Mouse (Mus musculus): ENCODE results near the gene Bckdhb. TPM values are rescaled to one million over a fixed set of nuclear protein-coding genes. Genes with fewer than 3 reads are reported as not detected.

The Bckdhb gene
- total and polyA plus RNA-seq, 3 experiments, result 13.2 to 27.6 (median 24.2) TPM

GRCm38 (mm10) chr9:84019627-84020026, 94.7 kb downstream of the Bckdhb start:
- DNase-seq (ENCODE audit: low spot score), result no peak

GRCm38 (mm10) chr9:84021189-84021588, 96.2 kb downstream of the Bckdhb start:
- TF ChIP-seq TAL1 (conservative IDR thresholded peaks at IDR 0.05; ENCODE audit: low read depth, low read length), result no peak
- TF ChIP-seq POLR2AphosphoS5 (IDR thresholded peaks at IDR 0.05; ENCODE audit: insufficient replicate concordance, low read depth, low read length), result no peak
- TF ChIP-seq CTCF (IDR thresholded peaks at IDR 0.05; ENCODE audit: low read depth, low read length), result no peak
- TF ChIP-seq GATA2 (IDR thresholded peaks at IDR 0.05; ENCODE audit: borderline replicate concordance, low read depth, low read length), result no peak
- TF ChIP-seq GATA1 (IDR thresholded peaks at IDR 0.05; ENCODE audit: borderline replicate concordance, low read length), result no peak
- DNase-seq (ENCODE audit: low spot score) (no peak), ATAC-seq (ENCODE audit: extremely low read depth, insufficient number of reproducible peaks, low FRiP score, poor library complexity, severe bottlenecking) (no peak)
- no peak overlapping the region for H3K4me3 ChIP-seq (ENCODE audit: low read depth, low read length)
- H3K27me3 ChIP-seq (ENCODE audit: insufficient read depth, low read length), result no peaks in the 10 kb centered on the region
- H3K36me3 ChIP-seq (replicated peaks), result no peaks in the 10 kb centered on the region
- no peaks in the 10 kb centered on the region for H3K4me1 ChIP-seq (ENCODE audit: insufficient read depth, low read depth, low read length)
- H3K9me3 ChIP-seq (replicated peaks), result no peaks in the 10 kb centered on the region

More at GRCm38 (mm10) chr9:84019627-84020026, 94.7 kb downstream of the Bckdhb start:
- no peaks in the 10 kb centered on the region for H3K36me3 ChIP-seq (replicated peaks)
- no peaks in the 10 kb centered on the region for H3K4me1 ChIP-seq (ENCODE audit: insufficient read depth, low read depth, low read length)
- peak; percentile 68 for ATAC-seq (ENCODE audit: extremely low read depth, insufficient number of reproducible peaks, low FRiP score, poor library complexity, severe bottlenecking)
- H3K27me3 ChIP-seq (ENCODE audit: insufficient read depth, low read length), result no peaks in the 10 kb centered on the region
- H3K4me3 ChIP-seq (ENCODE audit: low read depth, low read length), result no peak overlapping the region
- no peaks in the 10 kb centered on the region for H3K9me3 ChIP-seq (replicated peaks)
- TF ChIP-seq CTCF (IDR thresholded peaks at IDR 0.05; ENCODE audit: low read depth, low read length), result 0 out of 2 replicates have a peak, but pooled peaks have one; percentile 12
- TF ChIP-seq GATA2 (IDR thresholded peaks at IDR 0.05; ENCODE audit: borderline replicate concordance, low read depth, low read length), result no peak

GRCm38 (mm10) chr9:84028120-84028519, 103.2 kb downstream of the Bckdhb start:
- DNase-seq (ENCODE audit: low spot score) (no peak), ATAC-seq (ENCODE audit: extremely low read depth, insufficient number of reproducible peaks, low FRiP score, poor library complexity, severe bottlenecking) (no peak)
- no peaks in the 10 kb centered on the region for H3K27me3 ChIP-seq (ENCODE audit: insufficient read depth, low read length)
- TF ChIP-seq CTCF (IDR thresholded peaks at IDR 0.05; ENCODE audit: low read depth, low read length), result no peak
- H3K4me3 ChIP-seq (ENCODE audit: low read depth, low read length), result no peak overlapping the region
- peaks cover 23% of the 10 kb centered on the region for H3K4me1 ChIP-seq (ENCODE audit: insufficient read depth, low read depth, low read length)
- H3K36me3 ChIP-seq (replicated peaks), result peaks cover 2% of the 10 kb centered on the region
- H3K9me3 ChIP-seq (replicated peaks), result no peaks in the 10 kb centered on the region

GRCm38 (mm10) chr9:84030691-84031290, 105.8 kb downstream of the Bckdhb start:
- no peaks in the 10 kb centered on the region for H3K27me3 ChIP-seq (ENCODE audit: insufficient read depth, low read length)
- H3K4me1 ChIP-seq (ENCODE audit: insufficient read depth, low read depth, low read length), result peaks cover 23% of the 10 kb centered on the region
- no peak overlapping the region for H3K4me3 ChIP-seq (ENCODE audit: low read depth, low read length)
- H3K9me3 ChIP-seq (replicated peaks), result no peaks in the 10 kb centered on the region
- ATAC-seq (ENCODE audit: extremely low read depth, insufficient number of reproducible peaks, low FRiP score, poor library complexity, severe bottlenecking) (peak; percentile 76), DNase-seq (ENCODE audit: low spot score) (peak; percentile 14)
- H3K36me3 ChIP-seq (replicated peaks), result peaks cover 2% of the 10 kb centered on the region
- TF ChIP-seq TAL1 (conservative IDR thresholded peaks at IDR 0.05; ENCODE audit: low read depth, low read length), result no peak
- no peak for TF ChIP-seq GATA2 (IDR thresholded peaks at IDR 0.05; ENCODE audit: borderline replicate concordance, low read depth, low read length)
- no peak for TF ChIP-seq GATA1 (IDR thresholded peaks at IDR 0.05; ENCODE audit: borderline replicate concordance, low read length)
- TF ChIP-seq CTCF (IDR thresholded peaks at IDR 0.05; ENCODE audit: low read depth, low read length), result no peak
- no peak for TF ChIP-seq POLR2AphosphoS5 (IDR thresholded peaks at IDR 0.05; ENCODE audit: insufficient replicate concordance, low read depth, low read length)

GRCm38 (mm10) chr9:84031406-84031805, 106.5 kb downstream of the Bckdhb start:
- Histone ChIP-seq H3K4me1 (ENCODE audit: insufficient read depth, low read depth, low read length) (peaks cover 23% of the 10 kb centered on the region), H3K27me3 (ENCODE audit: insufficient read depth, low read length) (no peaks in the 10 kb centered on the region), H3K9me3 (replicated peaks) (no peaks in the 10 kb centered on the region), H3K36me3 (replicated peaks) (peaks cover 2% of the 10 kb centered on the region), H3K4me3 (ENCODE audit: low read depth, low read length) (no peak overlapping the region)
- TF ChIP-seq GATA1 (IDR thresholded peaks at IDR 0.05; ENCODE audit: borderline replicate concordance, low read length) (no peak), CTCF (IDR thresholded peaks at IDR 0.05; ENCODE audit: low read depth, low read length) (no peak), GATA2 (IDR thresholded peaks at IDR 0.05; ENCODE audit: borderline replicate concordance, low read depth, low read length) (no peak), TAL1 (conservative IDR thresholded peaks at IDR 0.05; ENCODE audit: low read depth, low read length) (no peak), POLR2AphosphoS5 (IDR thresholded peaks at IDR 0.05; ENCODE audit: insufficient replicate concordance, low read depth, low read length) (no peak)
- DNase-seq (ENCODE audit: low spot score) (no peak), ATAC-seq (ENCODE audit: extremely low read depth, insufficient number of reproducible peaks, low FRiP score, poor library complexity, severe bottlenecking) (no peak)

GRCm38 (mm10) chr9:84032669-84033341, 107.9 kb downstream of the Bckdhb start:
- TF ChIP-seq GATA1 (IDR thresholded peaks at IDR 0.05; ENCODE audit: borderline replicate concordance, low read length) (no peak), CTCF (IDR thresholded peaks at IDR 0.05; ENCODE audit: low read depth, low read length) (no peak), POLR2AphosphoS5 (IDR thresholded peaks at IDR 0.05; ENCODE audit: insufficient replicate concordance, low read depth, low read length) (no peak), GATA2 (IDR thresholded peaks at IDR 0.05; ENCODE audit: borderline replicate concordance, low read depth, low read length) (no peak), TAL1 (conservative IDR thresholded peaks at IDR 0.05; ENCODE audit: low read depth, low read length) (no peak)
- peaks cover 2% of the 10 kb centered on the region for H3K36me3 ChIP-seq (replicated peaks)
- ATAC-seq (ENCODE audit: extremely low read depth, insufficient number of reproducible peaks, low FRiP score, poor library complexity, severe bottlenecking) (no peak), DNase-seq (ENCODE audit: low spot score) (no peak)
- H3K4me3 ChIP-seq (ENCODE audit: low read depth, low read length), result no peak overlapping the region
- peaks cover 22% of the 10 kb centered on the region for H3K4me1 ChIP-seq (ENCODE audit: insufficient read depth, low read depth, low read length)
- H3K27me3 ChIP-seq (ENCODE audit: insufficient read depth, low read length), result no peaks in the 10 kb centered on the region
- no peaks in the 10 kb centered on the region for H3K9me3 ChIP-seq (replicated peaks)
